Mouse (Mus musculus) heart, postnatal 0 days (tissue): ENCODE measurements around the gene Fgfr2.

Source experiments
- CTCF ChIP-seq: IDR thresholded peaks from 2 replicates; pipeline ENCODE4 v1.5.1; 2016; ENCODE audit warnings: antibody characterized with exemption, control low read depth, low read depth
- EP300 ChIP-seq: IDR thresholded peaks from 2 replicates; pipeline ENCODE4 v1.6.1; 2016; ENCODE audit warnings: antibody characterized with exemption, low read depth

DNA sequence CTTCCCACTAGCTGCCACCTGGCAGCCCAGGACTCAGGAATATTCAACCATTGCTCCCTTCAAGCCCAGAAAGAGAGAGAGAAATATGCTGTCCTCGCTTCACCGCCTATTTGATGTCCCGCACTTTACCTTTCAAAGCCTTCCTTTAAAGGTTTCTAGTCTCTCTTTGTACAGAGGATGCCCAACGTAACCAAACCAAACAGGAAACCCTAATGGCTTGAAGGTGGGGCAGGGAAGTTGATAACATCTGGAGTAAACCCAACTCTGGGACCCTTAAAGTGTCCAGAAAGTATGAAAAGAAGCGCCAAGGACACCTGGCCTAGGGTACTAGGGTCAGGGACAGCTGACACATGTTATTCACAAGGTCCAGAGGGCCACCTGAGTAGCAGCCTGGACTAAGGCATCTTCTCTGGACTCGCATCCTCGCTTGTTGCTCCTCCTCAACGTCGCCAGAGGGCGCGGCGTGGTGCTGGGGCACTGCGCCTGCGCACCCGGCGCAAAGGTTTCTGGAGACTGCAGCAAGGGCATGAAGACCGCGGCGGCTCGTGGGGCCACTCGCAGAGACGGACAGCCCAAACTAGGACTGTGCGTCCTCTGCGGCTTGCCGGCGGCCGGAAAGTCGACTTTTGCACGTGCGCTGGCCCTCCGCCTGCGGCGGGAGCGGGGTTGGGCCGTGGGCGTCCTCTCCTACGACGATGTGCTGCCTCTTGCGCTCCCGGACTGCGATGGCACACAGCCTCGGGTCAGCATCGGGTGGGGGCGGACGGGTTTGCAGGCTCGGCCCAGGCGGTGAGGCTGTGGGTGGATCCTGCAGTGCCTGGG lies 1752.3 kb downstream of the Fgfr2 start, which contains the start of gene Pstk:
- TF ChIP-seq CTCF (peak; percentile 92), EP300 (no peak)
